Mouse (Mus musculus): Measurements from ENCODE around the gene Tmem44. TPM values are rescaled to one million over a fixed set of nuclear protein-coding genes. Genes with fewer than 3 reads are reported as not detected.

Tmem44 gene
- total RNA-seq, 2 experiments from 2014 or later, result 2.3 to 2.5 TPM

- DNase-seq, result peak; percentile 81
Observed at GRCm38 (mm10) chr16:30552621-30553338, 2.1 kb upstream of the Tmem44 start.

DNA sequence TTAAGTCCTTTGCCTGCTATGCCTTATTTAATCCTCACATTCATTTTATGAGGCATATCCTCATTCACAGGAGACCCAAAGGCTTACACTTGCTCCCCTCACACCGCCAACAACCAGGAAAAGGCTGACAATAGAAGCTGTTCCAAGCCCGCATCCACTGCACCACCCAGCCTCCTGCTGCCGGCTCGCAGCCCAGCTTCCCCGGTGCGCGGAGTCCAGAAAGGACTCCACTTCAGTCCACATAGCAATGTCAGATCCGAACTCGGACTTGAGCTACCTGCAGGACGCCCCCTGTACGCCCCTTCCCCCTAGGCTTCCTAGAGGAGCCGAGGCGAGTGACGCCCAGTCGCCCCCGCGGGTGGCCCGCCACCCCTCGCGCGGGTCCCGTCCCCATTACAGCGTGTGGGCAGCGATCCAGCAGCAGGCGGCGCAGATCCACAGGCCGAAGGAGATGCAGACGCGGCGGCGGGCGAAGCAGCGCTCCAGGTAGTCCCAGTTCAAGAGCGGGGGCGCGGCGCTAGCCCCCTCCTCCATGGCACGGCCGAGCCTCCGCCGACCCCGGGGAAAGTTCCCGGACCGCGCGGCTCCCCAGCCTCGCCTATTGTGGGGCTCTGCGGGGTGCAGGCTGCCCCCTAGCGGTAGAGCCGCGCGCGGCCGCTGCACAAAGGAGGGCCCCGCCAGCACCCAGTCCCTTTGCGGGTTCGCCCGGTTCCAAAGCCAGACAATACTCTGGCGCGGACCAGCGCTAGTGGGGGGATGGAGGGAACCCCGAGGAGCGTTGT is 485 bp downstream of the Tmem44 start:
- peak; percentile 73 for DNase-seq

- DNase-seq, result no peak
Observed at GRCm38 (mm10) chr16:30549516-30549915, 1.1 kb downstream of the Tmem44 start.

DNA sequence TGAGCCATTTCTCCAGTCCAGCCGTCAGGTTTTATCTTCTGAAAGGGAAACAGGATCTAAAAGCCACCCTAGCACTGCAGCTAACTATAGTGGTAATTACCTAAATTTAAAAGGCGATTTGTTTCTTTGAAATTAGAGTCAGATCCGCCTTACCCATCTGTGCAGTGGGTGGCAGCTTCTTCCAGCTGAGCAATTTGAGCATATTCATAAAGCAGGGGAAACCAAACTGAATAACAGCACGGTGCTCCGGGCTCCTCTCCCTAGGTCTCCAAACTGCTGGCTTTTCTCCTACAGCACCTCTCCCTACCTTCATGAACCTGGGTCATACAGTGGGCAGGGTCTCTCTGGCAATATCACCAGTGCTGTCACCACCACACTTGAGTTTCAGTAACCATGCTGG is 2.4 kb downstream of the Tmem44 start:
- DNase-seq, result no peak

DNA sequence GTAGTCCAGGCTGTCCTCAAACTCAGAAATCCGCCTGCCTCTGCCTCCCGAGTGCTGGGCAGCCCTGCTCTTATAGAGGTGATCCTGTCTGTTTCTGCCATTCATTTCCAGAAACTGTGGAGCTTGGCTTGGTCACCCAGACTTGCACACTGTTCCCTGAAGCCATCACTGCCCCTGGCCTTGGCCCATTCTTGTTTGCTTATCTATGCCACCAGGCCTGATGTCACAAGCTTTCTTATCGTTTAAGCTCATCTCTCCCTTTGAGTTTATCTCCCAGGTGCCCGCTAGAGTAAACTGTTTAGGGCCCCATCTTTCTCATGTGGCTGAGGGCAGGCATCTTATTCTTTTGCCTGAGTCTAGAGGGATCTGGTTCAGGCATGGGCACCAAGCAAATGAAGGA is 5.9 kb downstream of the Tmem44 start:
- DNase-seq, result no peak

GRCm38 (mm10) chr16:30543386-30543785 is 7.3 kb downstream of the Tmem44 start:
- DNase-seq, result no peak

DNA sequence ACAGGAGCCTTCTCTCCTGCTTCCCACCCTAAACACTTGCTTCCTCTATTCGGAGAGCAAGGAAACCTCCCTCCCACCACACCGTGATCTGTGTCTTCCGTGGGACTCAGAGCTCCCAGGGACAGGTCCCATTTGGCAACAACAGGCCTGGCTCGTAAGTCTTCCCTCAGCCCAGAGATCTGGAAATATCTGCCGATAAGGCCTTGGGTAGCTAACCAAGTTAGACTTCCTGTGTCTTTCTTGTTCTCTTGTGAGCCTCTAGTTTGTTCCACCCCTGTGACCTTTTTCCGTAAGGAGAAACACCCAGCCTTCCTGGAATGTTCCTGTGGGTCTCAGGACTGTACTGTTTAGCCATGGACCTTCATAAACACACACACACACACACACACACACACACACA is 7.8 kb downstream of the Tmem44 start:
- DNase-seq, result no peak

- DNase-seq, result no peak
Observed at GRCm38 (mm10) chr16:30540107-30541001, 10.3 kb downstream of the Tmem44 start.

DNA sequence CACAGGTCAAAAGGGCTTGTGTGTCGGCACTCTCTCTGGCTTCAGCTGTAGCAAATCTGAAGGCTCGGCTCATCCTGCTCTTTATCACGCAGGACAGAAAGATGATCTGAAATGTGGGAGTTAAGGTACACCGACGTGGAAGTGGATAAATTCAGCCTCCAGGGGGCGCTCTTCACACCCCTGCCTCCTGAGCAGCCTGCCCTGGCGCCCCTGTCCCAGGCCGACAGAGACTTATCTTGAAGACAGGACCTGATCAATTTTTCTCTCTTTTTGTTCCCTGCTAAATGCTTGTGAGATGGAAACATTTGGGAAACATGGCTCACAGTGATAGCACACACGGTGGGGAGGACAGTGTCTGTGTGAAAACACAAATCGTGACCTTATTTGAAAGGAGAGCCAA is 11.2 kb downstream of the Tmem44 start:
- no peak for DNase-seq

GRCm38 (mm10) chr16:30535075-30535474 is 15.6 kb downstream of the Tmem44 start:
- DNase-seq, result no peak

DNA sequence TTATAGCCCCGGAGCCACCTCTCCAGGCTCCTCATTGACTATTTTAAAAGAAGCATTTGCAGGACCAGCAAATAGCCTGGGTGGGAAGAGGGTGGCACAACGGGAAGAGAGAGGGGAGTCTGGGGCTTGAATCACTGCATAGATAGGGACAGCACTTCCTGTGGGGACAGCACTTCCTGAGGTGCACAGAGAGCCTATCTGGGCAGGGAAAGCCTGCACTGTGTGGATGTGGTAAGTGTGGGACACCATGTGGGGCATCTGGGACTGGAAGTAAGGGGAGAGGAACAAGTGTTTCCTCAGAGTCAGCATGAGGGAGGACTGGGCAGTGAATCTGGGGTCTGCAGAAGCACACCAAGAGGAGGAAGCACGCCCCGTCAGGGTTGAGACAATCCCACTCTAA is 17.1 kb downstream of the Tmem44 start:
- no peak for DNase-seq

- DNase-seq, result no peak
Observed at GRCm38 (mm10) chr16:30532929-30533328, 17.7 kb downstream of the Tmem44 start.

DNA sequence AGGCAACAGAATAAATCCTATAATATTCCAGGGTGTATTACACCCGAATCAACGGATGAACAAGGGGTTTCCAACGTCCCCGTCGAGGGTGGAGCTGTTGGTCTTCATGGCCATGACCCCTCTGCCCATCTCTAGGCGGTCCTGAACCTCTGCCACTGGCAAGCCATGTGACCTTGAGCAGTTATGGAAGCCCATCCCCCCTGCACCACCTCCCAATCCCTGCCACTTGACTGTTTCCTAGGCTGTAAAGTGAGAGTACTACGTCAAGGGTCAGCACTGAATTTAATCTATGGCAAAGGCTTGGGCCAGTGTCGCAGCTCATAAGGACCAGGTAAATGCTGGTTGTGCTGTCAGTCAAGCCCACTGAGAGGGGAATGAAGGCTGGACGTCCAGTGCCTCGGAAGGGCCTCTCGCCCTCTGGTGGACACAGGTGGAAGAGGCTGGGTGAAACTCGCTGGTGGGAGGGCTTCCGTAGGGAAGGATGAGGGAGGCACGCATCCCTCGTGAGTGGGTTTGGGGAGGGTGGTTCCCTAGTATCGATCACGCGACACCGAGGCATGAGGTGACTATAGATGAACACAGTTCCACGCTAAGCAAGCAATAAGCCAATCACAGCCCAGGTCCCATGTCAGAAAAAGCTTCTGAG is 18.8 kb downstream of the Tmem44 start:
- no peak for DNase-seq

DNA sequence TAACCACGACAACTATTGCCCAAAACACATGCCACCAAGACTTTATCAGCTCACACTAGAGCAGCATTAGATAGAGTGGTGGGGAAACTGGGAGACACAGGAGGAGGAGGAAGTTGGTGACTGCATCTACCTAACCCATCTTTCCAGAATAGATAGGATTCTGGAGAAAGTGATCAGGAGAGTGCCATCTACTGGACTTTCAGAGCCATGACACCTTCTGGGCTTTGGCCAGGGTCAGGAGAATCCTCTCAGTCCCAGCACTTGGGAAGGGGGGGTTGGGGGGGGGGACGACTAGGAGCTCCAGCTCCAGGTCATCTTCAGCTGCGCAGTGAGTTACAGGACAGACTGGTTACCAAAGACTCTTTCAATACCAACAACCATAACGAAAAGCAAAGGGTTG is 19.8 kb downstream of the Tmem44 start:
- DNase-seq, result no peak

- DNase-seq, result no peak
Observed at GRCm38 (mm10) chr16:30528386-30528785, 22.3 kb downstream of the Tmem44 start.

DNA sequence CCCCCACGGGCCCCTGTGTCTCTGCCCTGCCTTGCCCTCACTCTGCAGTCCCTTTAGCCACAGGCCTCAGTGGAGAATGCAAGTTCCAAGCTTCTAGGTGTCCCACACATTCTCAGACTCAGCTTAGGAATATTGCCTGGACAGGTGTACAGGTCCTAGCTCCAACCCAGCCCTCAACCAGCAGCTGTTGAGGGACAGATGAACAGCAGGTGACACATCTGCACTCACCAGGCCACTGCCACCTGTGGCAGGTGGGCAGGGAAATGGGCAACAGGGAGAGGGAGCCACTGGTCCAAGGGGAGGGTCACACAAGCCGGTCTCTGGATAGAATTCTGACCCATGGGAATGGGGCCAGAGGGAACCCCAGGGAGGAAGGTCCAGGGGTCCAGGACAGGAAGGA is 22.8 kb downstream of the Tmem44 start:
- no peak for DNase-seq

DNA sequence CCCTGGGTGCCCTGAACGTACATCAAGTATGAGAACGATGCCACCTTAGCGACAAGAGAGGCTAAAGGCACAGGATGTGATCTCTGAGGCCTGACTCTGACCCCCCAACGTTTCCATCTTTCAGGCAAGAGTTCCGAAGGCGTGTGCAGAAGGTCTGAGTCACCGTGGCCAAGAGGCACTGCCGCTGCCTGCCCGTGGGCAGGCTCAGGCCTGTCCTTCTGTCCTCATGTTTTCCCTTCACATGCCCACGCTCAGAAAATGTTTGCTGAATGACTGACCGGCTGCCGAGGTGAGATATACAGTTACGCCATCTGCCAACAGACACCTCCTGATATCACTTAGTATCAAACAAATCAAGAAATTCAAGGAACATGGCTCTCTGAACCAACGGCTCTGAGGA is 24.9 kb downstream of the Tmem44 start:
- DNase-seq, result no peak

DNA sequence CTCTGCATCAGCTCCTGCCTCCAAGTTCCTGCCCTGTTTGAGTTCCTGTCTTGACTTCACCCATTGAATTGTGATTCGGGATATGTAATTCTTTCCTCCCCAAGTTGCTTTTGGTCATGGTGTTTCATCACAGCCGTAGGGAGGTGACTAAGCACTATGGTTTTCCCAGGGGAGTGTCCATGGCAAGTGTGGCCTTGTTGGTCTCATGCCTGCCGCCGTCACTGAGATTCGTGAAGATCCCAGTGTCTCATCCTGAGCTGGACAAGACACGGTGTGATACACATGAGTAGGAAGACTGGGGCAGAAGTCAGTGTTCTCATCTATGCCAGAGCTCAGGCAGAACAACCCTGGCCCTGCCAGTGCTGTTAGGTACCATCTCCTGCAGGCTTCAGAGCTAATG is 26.2 kb downstream of the Tmem44 start:
- DNase-seq, result no peak

DNA sequence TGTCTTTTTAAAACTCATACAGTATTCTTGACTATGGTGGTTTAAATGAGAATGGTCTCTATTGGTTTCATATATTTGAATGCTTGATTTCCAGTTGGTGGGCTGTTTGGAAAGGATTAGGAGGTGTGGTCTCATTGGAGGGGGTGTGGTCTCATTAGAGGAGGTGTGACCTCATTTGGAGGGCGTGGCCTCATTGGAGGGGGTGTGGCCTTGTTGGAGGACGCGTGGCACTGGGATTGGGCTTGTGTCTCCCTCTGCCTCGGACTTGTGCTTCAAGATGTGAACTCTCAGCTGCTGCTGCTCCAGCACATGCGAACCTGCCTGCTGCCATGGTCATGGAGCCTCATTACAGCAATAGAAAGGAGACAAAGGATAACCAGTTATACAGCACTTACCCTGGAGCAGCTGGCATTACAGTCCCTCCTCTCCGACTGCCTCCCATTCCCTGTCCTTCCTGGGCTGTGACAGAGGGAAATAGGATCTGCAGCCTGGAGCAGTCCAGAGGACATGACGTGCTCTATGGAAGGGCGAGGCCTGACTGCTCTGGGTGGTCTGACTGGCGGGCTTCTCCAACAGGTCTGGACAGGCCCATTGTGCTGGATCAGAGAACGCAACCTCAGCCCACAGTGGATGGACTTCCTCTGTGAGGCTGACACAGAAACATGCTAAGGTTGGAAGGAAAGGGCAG is 28.2 kb downstream of the Tmem44 start:
- DNase-seq, result no peak

GRCm38 (mm10) chr16:30521147-30521546 is 29.5 kb downstream of the Tmem44 start:
- DNase-seq, result no peak

DNA sequence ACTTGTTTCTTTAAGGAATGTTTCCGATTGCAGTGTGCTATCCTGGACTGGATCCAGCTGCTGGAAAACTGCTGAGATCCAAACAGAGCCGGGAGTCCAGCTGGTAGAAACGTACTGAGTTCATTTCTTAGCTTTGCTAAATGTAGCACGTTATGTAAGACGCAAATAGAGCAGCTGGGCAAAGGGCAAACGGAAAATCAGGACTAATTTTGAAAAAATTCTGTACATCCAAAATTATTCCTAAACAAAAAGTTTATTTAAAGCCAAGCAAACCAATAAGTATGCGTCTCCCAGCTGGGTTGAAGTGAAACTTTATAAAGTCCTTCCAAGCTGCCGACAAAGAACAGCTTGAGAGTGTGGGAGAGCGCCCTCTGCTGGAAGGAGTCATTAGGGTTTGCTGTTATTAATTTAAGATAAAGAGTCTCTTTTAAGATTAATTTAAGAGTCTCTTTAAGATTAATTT is 30.2 kb downstream of the Tmem44 start:
- DNase-seq, result peak; percentile 63

- DNase-seq, result no peak
Observed at GRCm38 (mm10) chr16:30518635-30519034, 32.0 kb downstream of the Tmem44 start.

Measured in gastrocnemius, postnatal 25 days (tissue).